Mouse (Mus musculus): Measurements from ENCODE around the gene Ccr10. TPM values are rescaled to one million over a fixed set of nuclear protein-coding genes. Genes with fewer than 3 reads are reported as not detected.
"Not testable (repeated sequence)": the region's sequence is repeated elsewhere in the genome, so short reads cannot be mapped to it uniquely, and the experiment has no call there.

Gene Ccr10
- total RNA-seq, 2 experiments from 2014 or later: not detected

- DNase-seq; intact Hi-C loops (cut with DNase I): not testable (repeated sequence)
These were observed 14.2 kb downstream of the Ccr10 start for GRCm38 (mm10) chr11:101160981-101161505.

- DNase-seq; intact Hi-C loops (cut with DNase I): not testable (repeated sequence)
These were observed 15.1 kb downstream of the Ccr10 start for GRCm38 (mm10) chr11:101160151-101160550.

GRCm38 (mm10) chr11:101155728-101156371 is 19.4 kb downstream of the Ccr10 start, which contains the start of gene Tubg2:
Gene Tubg2, plus strand, starts transcription at chr11:101155907.
- intact Hi-C loops (cut with DNase I): no loop called here
- DNase-seq: peak; percentile 65

- intact Hi-C loops (cut with DNase I): no loop called here
- no peak for DNase-seq
These were observed 20.1 kb downstream of the Ccr10 start for GRCm38 (mm10) chr11:101155151-101155550.

GRCm38 (mm10) chr11:101154648-101155047 is 20.6 kb downstream of the Ccr10 start:
- intact Hi-C loops (cut with DNase I): no loop called here

GRCm38 (mm10) chr11:101152825-101153224 is 22.4 kb downstream of the Ccr10 start:
- intact Hi-C loops (cut with DNase I): no loop called here
- DNase-seq: no peak

More at GRCm38 (mm10) chr11:101154648-101155047, 20.6 kb downstream of the Ccr10 start:
- no peak for DNase-seq

GRCm38 (mm10) chr11:101151063-101151462 is 24.2 kb downstream of the Ccr10 start:
- intact Hi-C loops (cut with DNase I): no loop called here

GRCm38 (mm10) chr11:101149178-101150105 is 25.8 kb downstream of the Ccr10 start:
- DNase-seq: no peak
- intact Hi-C loops (cut with DNase I): no loop called here

More at GRCm38 (mm10) chr11:101151063-101151462, 24.2 kb downstream of the Ccr10 start:
- no peak for DNase-seq

GRCm38 (mm10) chr11:101148751-101149150 is 26.5 kb downstream of the Ccr10 start:
- no peak for DNase-seq
- intact Hi-C loops (cut with DNase I): no loop called here

GRCm38 (mm10) chr11:101146377-101146776 is 28.9 kb downstream of the Ccr10 start:
- intact Hi-C loops (cut with DNase I): no loop called here
- peak; percentile 66 for DNase-seq

- peak; percentile 59 for DNase-seq
- intact Hi-C loops (cut with DNase I): no loop called here
These were observed 31.7 kb downstream of the Ccr10 start for GRCm38 (mm10) chr11:101143338-101144225.

- intact Hi-C loops (cut with DNase I): no loop called here
- no peak for DNase-seq
These were observed 32.9 kb downstream of the Ccr10 start for GRCm38 (mm10) chr11:101142215-101142967.

- no peak for DNase-seq
- intact Hi-C loops (cut with DNase I): no loop called here
These were observed 34.2 kb downstream of the Ccr10 start for GRCm38 (mm10) chr11:101141088-101141487.

GRCm38 (mm10) chr11:101140164-101140819 is 35.0 kb downstream of the Ccr10 start:
- intact Hi-C loops (cut with DNase I): no loop called here
- DNase-seq: no peak

- DNase-seq: no peak
- intact Hi-C loops (cut with DNase I): no loop called here
These were observed 36.6 kb downstream of the Ccr10 start for GRCm38 (mm10) chr11:101138536-101139181.

- intact Hi-C loops (cut with DNase I): no loop called here
- no peak for DNase-seq
These were observed 38.2 kb downstream of the Ccr10 start for GRCm38 (mm10) chr11:101137000-101137399.

- intact Hi-C loops (cut with DNase I): no loop called here
- DNase-seq: no peak
These were observed 40.9 kb downstream of the Ccr10 start for GRCm38 (mm10) chr11:101134217-101134865.

GRCm38 (mm10) chr11:101133037-101133436 is 42.2 kb downstream of the Ccr10 start:
- no peak for DNase-seq
- intact Hi-C loops (cut with DNase I): no loop called here

Measured in left cerebral cortex, postnatal 4 days (tissue).